Mouse (Mus musculus): ENCODE measurements at regions not wholly inside any gene's neighbourhood (a gene's known extent, or its start where the extent isn't known, plus 50 kb on each side); places are given as distances from the start of the nearest gene placed in this dataset.

DNA sequence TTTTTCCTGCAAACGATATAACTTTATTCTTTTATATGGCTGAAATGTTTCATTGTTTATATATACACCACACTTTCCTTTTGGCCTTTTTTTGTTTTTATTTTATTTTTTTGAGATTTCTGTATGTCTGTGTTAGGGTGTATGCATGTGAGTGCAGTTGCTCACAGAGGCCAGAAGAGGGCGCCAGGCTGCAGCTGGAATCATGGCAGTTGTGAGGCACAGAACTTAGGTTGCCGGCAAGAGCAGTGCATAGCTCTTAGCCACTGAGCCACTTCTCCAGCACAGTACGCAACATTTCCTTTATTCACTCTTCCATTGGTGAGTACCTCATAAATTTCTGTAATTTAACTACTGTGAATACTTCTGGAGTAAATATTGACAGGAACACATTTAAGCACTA lies 100.8 kb upstream of the Mrps10 start:
- no peak for TF ChIP-seq POLR2A (IDR thresholded peaks at IDR 0.05; ENCODE audit: control insufficient read depth, low read depth, low read length)
- TF ChIP-seq CTCF (IDR thresholded peaks at IDR 0.05; ENCODE audit: control insufficient read depth, insufficient read depth, insufficient replicate concordance, low read depth, low read length), result peak; percentile 88; the same call in 1 of the 2 replicates

Data from testis, adult 2 months (tissue).